Mouse (Mus musculus) WW6 (cell line): Measurements from ENCODE around the gene Ksr1.
"Not testable (repeated sequence)": the region's sequence is repeated elsewhere in the genome, so short reads cannot be mapped to it uniquely, and the experiment has no call there.

Experiments used
- DNase-seq: peaks from one replicate; pipeline ENCODE4 v3.0.0-alpha.2; 2013; ENCODE audit warnings: low read depth, low spot score

Gene Ksr1

DNA sequence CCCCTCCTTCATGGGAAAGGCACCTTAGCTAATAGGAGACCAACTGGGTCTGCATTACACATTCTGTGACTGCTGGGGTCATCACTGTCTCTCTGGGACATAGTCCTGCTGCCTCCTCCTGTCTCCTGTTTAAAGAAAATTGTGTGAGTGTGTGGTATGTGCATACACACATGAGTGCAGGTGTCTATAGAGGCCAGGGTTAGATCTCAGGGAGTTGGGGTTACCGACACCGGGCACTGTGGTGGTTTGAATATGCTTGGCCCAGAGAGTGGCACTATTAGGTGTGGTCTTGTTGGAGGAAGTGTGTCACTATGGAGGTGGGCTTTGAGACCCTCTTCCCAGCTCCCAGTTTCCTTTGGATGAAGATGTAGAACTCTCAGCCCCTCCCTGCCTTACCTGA lies 133.7 kb downstream of the Ksr1 start:
- DNase-seq: no peak

DNA sequence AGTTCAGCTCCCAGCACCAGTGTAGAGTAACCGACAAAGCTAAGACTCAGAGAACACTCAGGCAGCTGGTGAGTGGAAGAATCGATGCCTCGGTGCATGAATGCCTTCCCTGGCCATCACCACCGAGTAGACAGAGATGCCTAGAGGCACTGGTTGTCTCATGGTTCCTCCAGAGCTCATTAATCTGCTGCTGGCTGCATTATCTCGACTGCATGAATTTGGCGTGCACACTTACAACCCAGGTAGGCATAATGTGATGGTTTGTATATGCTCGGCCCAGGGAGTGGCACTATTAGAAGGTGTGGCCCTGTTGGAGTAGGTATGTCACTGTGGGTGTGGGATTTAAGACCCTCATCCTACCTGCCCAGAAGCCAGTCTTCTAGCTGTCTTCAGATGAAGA lies 137.3 kb downstream of the Ksr1 start:
- DNase-seq: no peak

DNA sequence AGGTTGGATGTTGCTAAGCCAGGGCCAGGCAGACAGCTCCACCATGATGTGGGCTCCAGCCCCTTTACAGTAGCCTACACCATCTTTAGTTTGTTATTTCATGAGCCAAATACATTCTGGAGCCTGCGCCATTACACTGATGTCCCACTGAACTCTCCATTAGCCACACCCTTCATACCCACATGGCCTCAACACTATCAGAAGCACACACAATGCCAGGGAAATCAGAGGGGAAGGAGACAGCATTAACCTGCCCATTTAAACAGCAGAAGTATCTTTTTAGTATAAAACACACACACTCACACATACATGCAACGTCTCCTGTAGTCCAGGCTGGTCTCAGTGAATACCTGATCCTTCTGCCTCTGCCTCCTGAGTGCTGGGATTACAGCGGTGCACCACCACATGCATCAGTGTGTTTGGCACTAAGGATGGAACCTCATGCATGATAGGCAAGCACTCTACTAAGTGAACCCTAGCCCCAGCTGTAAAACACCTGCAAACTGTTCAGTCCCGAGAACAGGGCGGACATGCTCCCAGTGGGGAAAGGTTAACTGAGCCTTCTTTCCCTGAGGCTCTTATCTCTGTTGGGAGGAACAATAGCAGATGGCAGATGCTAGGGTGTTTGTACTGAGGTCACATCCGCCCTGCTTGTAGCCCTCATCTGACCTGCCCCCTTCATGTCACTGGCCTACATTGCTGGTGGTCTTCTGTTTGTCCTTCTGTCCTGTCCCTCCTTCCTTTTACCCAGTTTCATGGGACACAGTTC lies 138.0 kb downstream of the Ksr1 start:
- DNase-seq: no peak

DNA sequence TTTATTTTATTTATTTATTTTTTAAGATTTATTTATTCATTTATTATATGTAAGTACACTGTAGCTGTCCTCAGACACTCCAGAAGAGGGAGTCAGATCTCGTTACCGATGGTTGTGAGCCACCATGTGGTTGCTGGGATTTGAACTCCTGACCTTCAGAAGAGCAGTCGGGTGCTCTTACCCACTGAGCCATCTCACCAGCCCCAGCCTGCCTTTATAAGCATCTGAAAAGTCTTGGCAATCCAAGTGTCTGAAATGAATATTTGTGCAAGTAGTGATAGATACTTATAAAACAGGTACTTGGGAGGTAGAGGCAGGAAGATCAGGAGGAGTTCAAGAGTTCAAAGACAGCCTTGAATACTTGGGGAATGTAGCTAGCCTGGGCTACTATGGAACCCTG lies 138.9 kb downstream of the Ksr1 start:
- DNase-seq: not testable (repeated sequence)

DNA sequence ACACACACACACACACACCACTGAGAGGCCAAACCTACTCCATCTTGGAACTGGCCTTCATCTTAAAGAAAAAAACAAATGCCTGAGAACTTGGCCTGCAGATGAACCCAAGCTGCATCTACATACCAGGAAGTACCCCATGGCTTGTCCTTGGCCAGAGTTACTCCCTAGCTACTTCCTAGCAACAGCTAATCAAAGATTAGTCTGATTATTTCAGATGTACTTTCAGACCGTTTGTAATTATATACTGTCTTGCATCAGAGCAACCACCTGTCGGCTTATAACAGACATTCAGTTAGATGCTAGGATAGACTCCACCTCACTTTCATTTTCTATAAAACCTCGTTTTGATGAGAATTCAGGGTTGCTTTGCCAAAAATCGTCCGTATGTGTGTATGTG lies 139.8 kb downstream of the Ksr1 start:
- DNase-seq: no peak

DNA sequence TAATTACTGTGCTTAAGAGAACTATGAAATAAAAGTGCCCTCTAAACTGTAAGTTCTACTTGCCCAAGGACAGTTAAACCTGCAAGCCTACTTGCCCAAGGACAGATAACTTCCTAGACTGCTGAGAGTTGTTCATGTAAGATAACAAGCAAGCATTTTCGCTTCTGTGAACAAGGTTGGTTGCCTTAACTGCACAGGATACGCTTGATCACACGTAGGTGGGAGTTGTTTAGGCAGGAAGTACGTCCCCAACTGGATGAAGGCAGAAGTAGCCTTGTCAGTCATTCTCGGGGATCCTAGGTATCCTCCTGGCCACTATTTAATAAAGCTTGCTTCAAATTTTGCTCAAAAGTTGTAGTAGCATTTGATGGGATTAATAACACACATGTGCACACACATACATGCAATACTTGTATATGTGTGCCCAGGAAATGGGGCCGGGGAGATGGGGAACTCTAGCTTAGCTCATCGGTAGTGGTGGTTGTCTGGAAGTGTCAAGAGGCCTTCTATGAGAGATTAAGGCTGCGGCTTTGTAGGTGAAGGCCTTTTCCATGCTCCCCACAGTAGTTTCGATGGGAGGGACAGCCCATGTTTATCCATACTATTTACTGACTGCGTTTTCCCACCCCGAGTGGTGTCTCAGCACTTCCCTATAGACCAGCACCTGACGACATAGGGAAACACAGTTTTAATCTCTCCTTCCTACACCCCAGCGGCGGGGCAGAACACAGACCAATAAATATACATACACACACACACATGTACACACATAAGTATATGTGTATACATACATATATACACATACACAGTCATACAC lies 140.4 kb downstream of the Ksr1 start:
- DNase-seq: no peak

DNA sequence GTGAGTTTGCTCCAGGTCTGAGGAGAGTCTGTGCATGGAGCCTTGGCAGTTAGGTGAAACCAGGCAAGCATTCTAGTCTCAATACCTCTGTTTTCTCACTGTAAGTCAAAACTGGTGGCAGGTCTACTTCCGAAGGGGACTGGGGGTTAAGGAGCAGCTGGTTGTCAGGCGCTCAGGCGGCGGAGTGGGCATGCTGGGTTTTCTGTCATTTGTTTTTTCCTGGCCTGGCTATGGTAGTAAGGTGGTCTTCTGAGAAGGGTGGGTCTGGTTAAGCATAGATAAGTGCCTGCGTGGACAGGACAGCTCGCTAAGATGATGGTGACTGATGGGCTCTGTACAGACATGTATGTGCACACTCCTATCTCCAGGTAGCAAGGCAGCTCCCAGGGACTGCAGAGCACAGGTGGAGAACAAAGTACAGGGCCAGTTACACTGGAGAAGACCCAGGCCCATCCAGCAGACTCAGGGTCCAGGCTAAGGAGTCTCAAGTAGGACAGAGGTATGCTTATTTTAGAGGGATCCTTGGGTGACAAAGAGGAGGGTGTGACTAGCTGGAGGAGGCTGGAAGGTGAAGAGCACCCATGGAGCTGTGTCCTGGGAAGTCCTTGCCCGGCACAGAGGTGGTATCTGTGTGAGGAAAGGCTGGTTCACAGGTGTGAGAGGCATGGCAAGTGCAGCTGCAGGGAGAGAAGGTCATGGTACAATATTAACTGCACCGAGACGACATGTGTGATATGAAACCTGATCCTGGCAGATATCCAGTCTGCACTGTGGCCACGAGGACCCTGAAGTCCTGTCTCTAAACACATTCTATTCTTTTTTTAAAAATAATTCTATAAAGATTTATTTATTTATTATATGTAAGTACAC lies 142.2 kb downstream of the Ksr1 start:
- no peak for DNase-seq

DNA sequence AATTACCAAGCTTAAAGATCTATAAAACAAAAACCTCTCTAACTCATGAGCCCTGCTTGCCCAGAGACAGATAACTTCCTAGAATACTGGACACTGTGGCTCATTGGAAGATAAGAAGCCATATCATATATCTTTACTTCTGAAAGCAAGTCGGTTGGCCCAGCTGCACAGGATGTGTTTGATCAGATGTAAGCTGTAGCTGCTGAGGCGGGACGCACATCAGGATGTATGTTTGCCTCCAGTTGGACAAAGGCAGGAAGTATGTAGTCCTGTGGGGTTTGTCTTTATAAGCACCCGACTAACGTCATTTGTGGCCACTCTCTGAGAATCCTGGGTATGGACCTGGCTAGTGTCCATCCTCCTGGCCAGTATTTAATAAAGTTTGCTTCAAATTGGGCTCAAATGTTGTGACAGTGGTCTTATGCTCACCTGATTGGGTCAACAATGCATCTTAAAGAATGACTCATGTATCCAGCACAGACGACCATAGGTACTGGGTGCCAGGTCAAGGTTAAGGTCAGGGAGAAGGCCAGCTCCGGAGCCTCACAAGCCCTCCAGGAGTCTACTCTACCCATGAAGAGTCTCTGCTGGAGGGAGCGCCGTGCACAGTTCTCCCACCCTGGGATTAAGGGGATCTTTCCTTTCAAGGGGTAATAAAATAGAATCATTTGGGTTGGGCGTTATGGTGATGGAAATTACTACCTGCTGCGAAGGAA lies 143.0 kb downstream of the Ksr1 start:
- DNase-seq: no peak

DNA sequence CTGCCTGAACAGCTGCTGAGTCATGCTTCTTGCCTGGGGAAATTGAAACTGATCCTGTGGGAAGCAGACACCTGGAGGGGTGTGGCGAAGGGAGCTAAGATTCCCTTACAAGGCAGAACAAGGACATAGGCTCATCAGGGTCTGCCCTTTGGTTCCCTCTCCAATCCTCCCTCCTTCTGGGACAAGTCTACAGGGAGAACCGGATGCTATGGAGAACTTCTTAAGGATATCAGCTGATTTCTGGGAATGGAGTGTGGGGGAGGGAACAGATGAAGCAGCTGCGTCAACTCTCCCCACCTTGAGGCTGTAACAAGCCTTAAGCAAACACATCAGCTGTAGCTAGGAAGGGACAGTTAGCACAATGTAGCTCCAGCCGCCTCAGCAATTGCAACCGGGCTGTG lies 143.7 kb downstream of the Ksr1 start:
- DNase-seq: peak; percentile 90

DNA sequence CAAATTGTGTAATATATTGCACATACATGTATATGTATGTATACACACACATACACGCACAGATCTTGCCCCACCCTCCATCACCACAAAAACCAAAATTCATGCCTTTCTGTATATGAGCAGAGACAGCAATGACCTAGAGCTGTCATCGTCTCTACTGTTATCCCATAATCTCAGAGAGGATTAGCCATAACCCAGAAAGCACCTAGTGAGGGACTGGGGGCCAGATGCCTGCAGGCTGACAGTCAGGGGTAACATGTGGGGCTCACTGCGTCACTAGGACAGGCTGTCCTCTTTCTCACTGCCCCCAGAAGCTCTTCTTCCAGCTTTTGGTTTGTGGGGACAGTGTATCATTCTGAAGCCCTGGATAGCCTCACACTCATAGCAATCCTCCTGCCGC lies 144.3 kb downstream of the Ksr1 start:
- DNase-seq: no peak

DNA sequence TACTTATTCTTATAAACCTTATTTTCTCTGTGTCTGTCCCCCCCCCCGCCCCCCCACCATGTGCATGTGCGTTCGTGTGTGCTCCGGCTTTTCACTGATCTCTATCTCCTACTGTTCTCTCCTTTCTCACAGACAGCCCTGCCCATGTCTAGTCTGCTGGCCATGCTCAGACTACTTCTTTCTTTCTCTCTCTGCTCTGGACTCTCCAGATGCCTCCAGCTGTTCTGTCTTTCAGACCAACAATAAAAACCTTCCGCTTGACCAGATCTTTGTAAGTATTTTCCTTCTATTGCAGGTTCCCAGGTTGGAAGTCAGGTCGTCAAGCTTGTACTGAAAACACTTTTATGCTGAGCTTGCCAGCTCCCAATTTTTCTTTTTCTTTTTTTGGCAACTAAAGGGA lies 147.1 kb downstream of the Ksr1 start:
- DNase-seq: no peak

DNA sequence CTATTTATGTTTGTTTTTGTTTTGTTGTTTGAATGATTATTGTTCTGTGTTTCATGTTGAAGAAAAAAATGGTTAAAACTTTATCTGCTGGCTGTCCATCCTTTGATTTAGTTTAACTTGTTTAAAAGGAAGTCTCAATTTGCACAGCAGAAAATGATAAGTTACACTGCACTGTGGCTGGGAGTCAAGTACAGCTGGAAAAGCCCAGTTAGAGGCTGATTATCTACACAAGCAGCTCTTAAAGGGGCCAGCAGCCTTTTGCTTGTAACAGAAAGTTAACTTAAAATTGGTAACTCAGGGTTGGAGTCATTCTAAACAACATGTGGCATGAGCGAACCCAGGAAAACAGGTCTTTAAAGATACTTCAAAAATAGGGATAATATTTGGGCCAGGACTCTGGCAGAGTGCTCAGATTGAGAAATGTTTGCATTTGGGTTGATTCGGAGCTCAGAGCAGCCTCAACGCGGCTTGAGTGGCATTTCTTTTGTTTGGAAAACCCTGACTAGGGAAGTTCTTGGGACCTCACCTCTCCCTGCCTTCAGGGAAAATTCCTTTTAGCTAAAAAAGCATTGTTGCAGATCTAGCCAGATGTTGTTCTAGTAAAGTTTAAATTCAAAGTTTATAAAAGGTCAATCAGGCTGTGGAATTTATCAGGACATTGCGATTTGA lies 155.2 kb downstream of the Ksr1 start:
- DNase-seq: not testable (repeated sequence)

DNA sequence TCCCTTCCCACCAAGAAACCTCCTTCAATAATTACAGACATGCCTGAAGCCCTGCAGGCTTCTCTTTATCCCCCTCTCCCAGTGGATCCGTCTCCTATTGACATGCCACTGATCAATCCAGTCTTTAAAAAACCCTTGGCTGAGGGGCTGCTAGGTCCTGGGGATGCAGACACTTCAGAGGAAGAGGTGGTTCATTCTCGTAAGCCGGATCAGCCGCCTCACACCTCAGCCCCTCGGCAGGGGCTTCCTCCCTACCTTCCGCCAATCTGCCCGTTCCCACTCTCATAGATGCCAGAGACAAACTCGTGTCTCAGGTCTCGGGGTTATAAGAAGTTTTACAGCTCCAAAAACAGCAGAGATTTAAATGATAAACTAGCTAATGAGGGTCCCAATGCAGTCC lies 156.1 kb downstream of the Ksr1 start:
- DNase-seq: no peak

DNA sequence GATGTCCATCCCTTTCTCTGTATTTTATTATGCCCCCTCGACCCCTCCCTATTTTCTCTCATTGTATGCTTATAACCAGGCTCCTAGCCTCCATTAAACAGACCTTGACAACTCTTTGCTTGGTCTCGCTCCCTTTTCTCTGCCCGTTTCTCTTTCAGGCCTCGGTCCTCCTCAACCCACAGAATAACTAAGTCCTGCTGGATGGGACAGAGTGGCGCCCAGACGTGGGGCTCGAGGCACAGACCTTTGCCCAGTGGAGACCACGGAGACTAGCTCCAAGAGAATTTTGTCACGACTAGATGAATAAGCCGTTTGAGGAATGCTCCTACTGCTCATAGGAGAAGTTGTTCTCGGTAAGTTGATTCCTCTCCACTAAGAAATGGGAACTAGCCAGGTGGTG lies 157.0 kb downstream of the Ksr1 start:
- DNase-seq: not testable (repeated sequence)

DNA sequence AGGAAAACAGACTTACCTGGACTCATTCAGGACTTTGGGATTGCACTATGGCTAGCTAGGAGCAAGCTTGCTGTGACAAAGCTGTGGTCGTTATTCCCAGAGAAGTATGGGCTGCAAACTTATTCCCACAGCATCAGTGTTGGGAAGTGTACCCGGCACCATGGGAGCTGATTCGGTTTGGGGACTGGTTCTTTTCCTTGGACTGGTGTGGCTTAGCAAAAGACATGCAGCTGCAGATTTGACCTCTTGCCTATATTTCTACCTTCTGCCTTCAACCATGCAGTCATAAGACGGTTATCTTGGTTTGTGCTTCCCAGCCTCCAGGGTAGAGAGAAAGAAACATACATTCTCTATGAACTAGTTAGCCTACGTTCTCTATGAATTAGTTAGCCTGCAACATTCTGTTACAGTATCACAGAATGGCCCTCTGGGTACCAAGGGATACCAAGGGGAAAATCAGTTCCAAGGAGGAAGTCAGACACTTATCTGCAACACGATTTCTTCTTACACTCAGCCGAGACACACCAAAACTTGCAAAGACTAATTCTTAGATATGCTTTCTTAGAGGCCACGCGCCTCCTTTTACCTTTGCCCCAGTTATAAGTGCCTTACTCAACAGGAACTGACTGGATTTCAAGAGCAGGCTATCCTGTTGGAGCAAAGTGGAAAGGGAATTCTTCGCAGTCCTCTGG lies 159.8 kb downstream of the Ksr1 start:
- no peak for DNase-seq

DNA sequence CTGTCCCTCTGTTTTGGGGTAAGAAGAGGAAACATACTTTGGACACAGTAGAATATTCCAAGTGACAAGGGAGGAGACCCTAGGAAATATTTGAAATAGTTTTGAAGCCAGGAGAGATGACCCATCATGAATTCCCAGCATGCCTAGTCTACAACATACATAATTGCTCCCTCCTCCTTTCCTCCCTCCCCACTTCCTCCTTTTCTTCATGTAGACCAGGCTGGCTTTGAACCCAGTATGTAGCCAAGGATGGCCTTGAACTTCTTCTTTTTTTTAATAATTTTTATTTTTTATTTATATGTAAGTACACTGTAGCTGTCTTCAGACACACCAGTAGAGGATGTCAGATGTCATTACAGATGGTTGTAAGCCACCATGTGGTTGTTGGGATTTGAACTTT lies 160.7 kb downstream of the Ksr1 start:
- DNase-seq: no peak

DNA sequence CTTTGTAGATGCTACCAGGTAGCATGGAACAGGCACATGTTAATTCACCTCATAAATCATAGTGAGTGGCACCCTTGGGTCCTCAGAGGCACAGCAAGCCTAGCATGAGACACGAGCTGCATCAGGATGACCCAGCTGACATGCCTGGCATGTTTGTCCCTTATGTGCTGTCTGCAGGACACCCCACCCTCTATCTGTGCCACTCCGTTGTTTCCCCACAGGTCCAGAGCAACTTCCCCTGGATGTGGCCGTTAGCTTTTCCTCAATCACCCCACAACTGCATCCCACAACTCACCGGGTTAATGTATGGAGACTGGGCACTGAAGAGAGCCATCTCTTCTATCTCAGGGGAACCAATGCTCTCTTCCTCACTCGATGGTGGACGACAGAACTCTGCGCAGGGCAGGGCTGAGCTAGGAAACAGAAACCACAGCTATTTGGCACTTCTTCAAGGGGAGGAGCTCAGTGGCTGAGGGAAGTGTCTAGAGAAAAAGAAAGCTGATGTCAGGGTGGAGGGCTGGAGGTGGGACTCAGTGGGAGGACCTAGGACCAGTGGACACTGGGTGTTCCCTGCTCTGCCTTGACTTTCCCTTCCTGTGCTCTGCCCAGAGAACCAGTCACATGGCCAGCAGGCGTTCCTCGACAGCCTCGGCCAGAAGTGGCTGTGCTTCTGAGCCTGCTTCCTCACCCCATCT lies 161.6 kb downstream of the Ksr1 start, which contains the start of gene Lgals9:
Lgals9 (minus strand) TSS at position 464 of the 695 bp plus-strand sequence.
- DNase-seq: no peak

DNA sequence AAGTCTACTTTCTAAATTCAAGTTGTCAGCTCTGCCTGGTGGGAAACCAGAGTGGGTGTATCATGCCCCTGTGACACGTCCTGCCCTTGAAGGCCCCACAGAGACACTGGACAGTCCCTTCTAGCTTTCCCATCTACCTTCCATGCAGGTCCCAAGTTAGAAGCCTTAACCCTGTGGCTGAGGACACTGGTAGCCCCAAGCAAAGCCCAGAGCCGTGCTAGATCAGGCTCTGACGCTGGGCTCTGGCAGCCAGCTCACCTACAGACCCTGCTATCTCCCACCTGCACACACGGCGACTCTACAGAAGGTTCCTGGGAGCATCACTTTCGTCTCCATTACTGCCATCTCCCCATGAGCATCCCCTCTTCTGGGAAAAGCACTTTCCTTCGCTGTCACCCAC lies 162.7 kb downstream of the Ksr1 start:
- DNase-seq: no peak

DNA sequence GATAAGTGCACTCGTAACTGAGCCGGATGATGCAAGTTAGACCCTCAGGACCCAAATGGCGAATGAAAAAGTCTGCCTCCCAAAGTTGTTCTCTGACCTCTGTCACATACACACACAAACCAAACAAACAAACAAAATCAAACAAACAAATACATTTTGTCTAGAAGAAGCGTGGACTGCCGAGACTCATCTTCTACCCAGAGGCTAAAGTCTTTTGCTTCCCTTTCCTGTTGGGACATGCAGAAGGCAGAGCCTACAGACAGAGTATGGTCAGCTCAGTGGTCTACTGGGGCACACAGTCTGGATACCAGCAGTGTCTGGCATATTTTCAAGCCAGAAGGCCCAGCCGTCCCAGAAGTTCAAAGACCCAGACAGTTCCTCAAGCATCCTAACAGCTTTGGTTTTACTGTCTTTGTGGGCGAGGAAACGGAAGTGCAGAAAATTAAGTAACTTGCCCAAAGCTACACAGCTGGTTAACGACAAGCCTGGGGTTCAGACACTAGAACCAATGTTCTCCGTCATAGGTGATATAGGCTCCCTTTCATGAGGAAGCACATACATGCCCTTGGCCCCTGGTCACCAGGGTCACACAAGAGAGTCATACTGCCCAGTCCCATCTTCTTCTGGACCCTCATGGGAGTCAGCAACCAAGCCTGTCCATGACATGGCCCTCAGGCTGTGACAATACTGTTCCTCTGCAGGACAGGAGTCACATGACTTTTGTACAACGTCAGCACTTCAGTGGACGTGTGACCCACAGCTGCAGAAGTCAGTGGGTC lies 163.5 kb downstream of the Ksr1 start:
- DNase-seq: no peak
